Mouse (Mus musculus) liver, embryonic 14.5 days (tissue): Measurements from ENCODE around the gene Ccdc74a.

ENCODE experiments used
- CTCF ChIP-seq: IDR thresholded peaks from 2 replicates; pipeline ENCODE4 v1.5.1; 2016; ENCODE audit warnings: antibody characterized with exemption, low read depth, control low read depth
- EP300 ChIP-seq: IDR thresholded peaks from 2 replicates; pipeline ENCODE4 v1.6.1; 2016; ENCODE audit warnings: antibody characterized with exemption, low read depth

GRCm38 (mm10) chr16:17650711-17651110 is 4.4 kb downstream of the Ccdc74a start:
- TF ChIP-seq EP300 (no peak), CTCF (no peak)
